Mouse (Mus musculus): ENCODE measurements around the gene Hoga1.
"Not testable (repeated sequence)": the region's sequence is repeated elsewhere in the genome, so short reads cannot be mapped to it uniquely, and the experiment has no call there.

Hoga1 gene

GRCm38 (mm10) chr19:42056719-42057409, 11.5 kb downstream of the Hoga1 start:
- in situ Hi-C loops (cut with MboI; ENCODE audit: low pct_unique_long_range_greater_than_20kb in 1 of 2, low sequenced_read_pairs in 2 of 2, unreplicated experiment in 1 of 2) = no loop called here

GRCm38 (mm10) chr19:42058426-42058825, 13.0 kb downstream of the Hoga1 start:
- in situ Hi-C loops (cut with MboI; ENCODE audit: low pct_unique_long_range_greater_than_20kb in 1 of 2, low sequenced_read_pairs in 2 of 2, unreplicated experiment in 1 of 2) = no loop called here

- in situ Hi-C loops (cut with MboI; ENCODE audit: low pct_unique_long_range_greater_than_20kb in 1 of 2, low sequenced_read_pairs in 2 of 2, unreplicated experiment in 1 of 2) = no loop called here
Observed at GRCm38 (mm10) chr19:42061443-42061842, 16.0 kb downstream of the Hoga1 start.

GRCm38 (mm10) chr19:42068441-42069240, 23.2 kb downstream of the Hoga1 start:
- in situ Hi-C loops (cut with MboI; ENCODE audit: low pct_unique_long_range_greater_than_20kb in 1 of 2, low sequenced_read_pairs in 2 of 2, unreplicated experiment in 1 of 2) = no loop called here

GRCm38 (mm10) chr19:42069241-42069525, 23.8 kb downstream of the Hoga1 start:
- in situ Hi-C loops (cut with MboI; ENCODE audit: low pct_unique_long_range_greater_than_20kb in 1 of 2, low sequenced_read_pairs in 2 of 2, unreplicated experiment in 1 of 2) = no loop called here

- in situ Hi-C loops (cut with MboI; ENCODE audit: low pct_unique_long_range_greater_than_20kb in 1 of 2, low sequenced_read_pairs in 2 of 2, unreplicated experiment in 1 of 2) = no loop called here
Observed at GRCm38 (mm10) chr19:42071221-42071620, 25.8 kb downstream of the Hoga1 start.

- in situ Hi-C loops (cut with MboI; ENCODE audit: low pct_unique_long_range_greater_than_20kb in 1 of 2, low sequenced_read_pairs in 2 of 2, unreplicated experiment in 1 of 2) = no loop called here
Observed at GRCm38 (mm10) chr19:42071886-42072608, 26.6 kb downstream of the Hoga1 start.

GRCm38 (mm10) chr19:42072802-42073201, 27.4 kb downstream of the Hoga1 start:
- in situ Hi-C loops (cut with MboI; ENCODE audit: low pct_unique_long_range_greater_than_20kb in 1 of 2, low sequenced_read_pairs in 2 of 2, unreplicated experiment in 1 of 2) = no loop called here

- in situ Hi-C loops (cut with MboI; ENCODE audit: low pct_unique_long_range_greater_than_20kb in 1 of 2, low sequenced_read_pairs in 2 of 2, unreplicated experiment in 1 of 2) = no loop called here
Observed at GRCm38 (mm10) chr19:42075051-42075450, 29.6 kb downstream of the Hoga1 start.

- in situ Hi-C loops (cut with MboI; ENCODE audit: low pct_unique_long_range_greater_than_20kb in 1 of 2, low sequenced_read_pairs in 2 of 2, unreplicated experiment in 1 of 2) = no loop called here
Observed at GRCm38 (mm10) chr19:42075992-42076391, 30.6 kb downstream of the Hoga1 start.

- in situ Hi-C loops (cut with MboI; ENCODE audit: low pct_unique_long_range_greater_than_20kb in 1 of 2, low sequenced_read_pairs in 2 of 2, unreplicated experiment in 1 of 2) = no loop called here
Observed at GRCm38 (mm10) chr19:42078566-42078965, 33.2 kb downstream of the Hoga1 start.

GRCm38 (mm10) chr19:42079006-42079405, 33.6 kb downstream of the Hoga1 start:
- in situ Hi-C loops (cut with MboI; ENCODE audit: low pct_unique_long_range_greater_than_20kb in 1 of 2, low sequenced_read_pairs in 2 of 2, unreplicated experiment in 1 of 2) = no loop called here

GRCm38 (mm10) chr19:42079950-42080349, 34.5 kb downstream of the Hoga1 start:
- in situ Hi-C loops (cut with MboI; ENCODE audit: low pct_unique_long_range_greater_than_20kb in 1 of 2, low sequenced_read_pairs in 2 of 2, unreplicated experiment in 1 of 2) = no loop called here

GRCm38 (mm10) chr19:42080469-42080868, 35.1 kb downstream of the Hoga1 start:
- in situ Hi-C loops (cut with MboI; ENCODE audit: low pct_unique_long_range_greater_than_20kb in 1 of 2, low sequenced_read_pairs in 2 of 2, unreplicated experiment in 1 of 2) = no loop called here

- in situ Hi-C loops (cut with MboI; ENCODE audit: low pct_unique_long_range_greater_than_20kb in 1 of 2, low sequenced_read_pairs in 2 of 2, unreplicated experiment in 1 of 2) = not testable (repeated sequence)
Observed at GRCm38 (mm10) chr19:42081613-42082012, 36.2 kb downstream of the Hoga1 start.

GRCm38 (mm10) chr19:42085690-42086089, 40.3 kb downstream of the Hoga1 start:
- in situ Hi-C loops (cut with MboI; ENCODE audit: low pct_unique_long_range_greater_than_20kb in 1 of 2, low sequenced_read_pairs in 2 of 2, unreplicated experiment in 1 of 2) = no loop called here

GRCm38 (mm10) chr19:42086166-42086565, 40.8 kb downstream of the Hoga1 start, which contains the start of gene Morn4:
Gene Morn4 (minus strand): TSS chr19:42086357.
- in situ Hi-C loops (cut with MboI; ENCODE audit: low pct_unique_long_range_greater_than_20kb in 1 of 2, low sequenced_read_pairs in 2 of 2, unreplicated experiment in 1 of 2) = no loop called here

GRCm38 (mm10) chr19:42089103-42089747, 43.8 kb downstream of the Hoga1 start:
- in situ Hi-C loops (cut with MboI; ENCODE audit: low pct_unique_long_range_greater_than_20kb in 1 of 2, low sequenced_read_pairs in 2 of 2, unreplicated experiment in 1 of 2) = no loop called here

Measured in mouse embryonic stem cell (cell line).